Mouse (Mus musculus) stomach, postnatal 0 days (tissue): ENCODE data around the gene Kcnh2.

Experiments used
- CTCF ChIP-seq: IDR thresholded peaks from 2 replicates; pipeline ENCODE4 v1.5.1; 2016; ENCODE audit warnings: antibody characterized with exemption, low read depth, mild to moderate bottlenecking, moderate library complexity
- EP300 ChIP-seq: optimal IDR thresholded peaks from 2 replicates; pipeline ENCODE3; 2016; ENCODE audit warnings: antibody characterized with exemption

- TF ChIP-seq CTCF (no peak), EP300 (no peak)
These were observed 37.0 kb upstream of the Kcnh2 start for GRCm38 (mm10) chr5:24388246-24388915.
